Mouse (Mus musculus) E14TG2a.4 (cell line): ENCODE measurements at regions not wholly inside any gene's neighbourhood (a gene's known extent, or its start where the extent isn't known, plus 50 kb on each side); places are given as distances from the start of the nearest gene placed in this dataset.

Source experiments
- CTCF ChIP-seq: conservative IDR thresholded peaks from 2 replicates; pipeline ENCODE4 v1.5.1; 2014; ENCODE audit warnings: low read length
- NANOG ChIP-seq: IDR thresholded peaks from 2 replicates; pipeline ENCODE4 v1.6.1; 2014; ENCODE audit warnings: borderline replicate concordance, low read length, mixed read lengths
- POU5F1 ChIP-seq: IDR thresholded peaks from 2 replicates; pipeline ENCODE4 v1.6.1; 2014; ENCODE audit warnings: low read length, borderline replicate concordance

GRCm38 (mm10) chr9:6741478-6741877 lies 442.8 kb downstream of the Dync2h1 start:
- TF ChIP-seq CTCF = no peak
- no peak for TF ChIP-seq NANOG
- TF ChIP-seq POU5F1 = no peak
